Mouse (Mus musculus) telencephalon, adult 2 months (tissue): ENCODE measurements around the gene Dazap2.
"Not testable (repeated sequence)": the region's sequence is repeated elsewhere in the genome, so short reads cannot be mapped to it uniquely, and the experiment has no call there.

Source experiments
- DNase-seq: peaks from one replicate; pipeline ENCODE4 v3.0.0-alpha.2; 2011; ENCODE audit warnings: low read depth, low spot score

The Dazap2 gene

DNA sequence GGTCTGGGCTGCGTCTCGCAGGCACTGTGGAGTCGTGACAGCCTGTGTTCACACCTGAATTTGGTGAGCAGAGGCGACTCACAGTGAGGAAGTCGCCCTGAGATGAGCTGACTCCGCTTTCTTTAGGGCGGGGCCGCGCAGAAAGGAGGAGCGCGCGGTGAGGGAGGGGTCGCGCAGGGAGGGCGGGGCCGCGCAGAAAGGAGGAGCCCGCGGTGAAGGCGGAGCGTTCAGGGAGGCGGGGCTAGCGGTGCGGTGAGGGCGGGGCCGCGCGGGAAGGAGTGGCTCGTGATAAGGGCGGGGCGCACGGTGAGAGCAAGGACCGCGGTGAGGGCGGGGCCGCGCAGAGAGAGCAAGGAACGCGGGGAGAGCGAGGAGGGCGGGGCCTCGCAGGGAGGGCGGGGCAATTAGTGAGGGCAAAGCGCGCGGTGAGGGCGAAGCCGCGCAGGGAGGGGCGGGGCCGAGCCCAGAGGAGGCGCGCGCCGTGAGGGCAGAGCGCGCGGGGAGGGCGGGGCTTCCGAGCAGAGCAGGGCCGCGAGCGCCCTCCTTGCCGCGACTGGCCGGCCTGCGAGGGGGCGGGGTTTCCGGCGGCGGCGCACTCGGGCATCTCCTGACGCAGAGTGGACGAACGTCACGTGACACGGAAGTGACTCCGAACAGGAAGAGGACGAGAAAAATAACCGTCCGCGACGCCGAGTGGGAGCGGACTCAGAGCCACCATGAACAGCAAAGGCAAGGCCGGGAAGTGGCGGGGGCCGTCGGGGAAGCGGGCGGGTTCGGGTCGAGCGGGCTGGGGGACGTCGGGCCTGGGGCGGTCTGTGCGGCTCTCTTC lies at the start of gene Dazap2:
Dazap2 (plus strand) TSS at position 354 of the 829 bp plus-strand sequence.
- DNase-seq, result peak; percentile 96

DNA sequence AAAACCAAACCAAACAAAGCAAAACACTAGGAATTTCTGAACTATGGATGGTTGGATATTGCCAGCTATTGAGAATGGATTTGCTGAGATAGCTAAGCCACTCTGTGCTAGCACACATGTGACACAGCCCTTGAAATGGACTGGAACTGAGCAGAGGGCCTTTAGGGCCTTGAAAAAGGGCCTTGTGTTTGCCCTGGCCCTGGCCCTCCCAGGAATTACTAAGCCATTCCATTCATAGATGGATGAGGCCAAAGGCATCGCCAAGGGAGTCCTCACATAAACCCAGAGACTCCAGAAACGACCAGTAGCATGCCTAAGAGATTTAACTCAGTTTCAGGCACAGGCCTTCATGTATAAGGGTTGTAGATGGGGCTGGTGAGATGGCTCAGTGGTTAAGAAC lies 48.6 kb upstream of the Dazap2 start:
- no peak for DNase-seq

DNA sequence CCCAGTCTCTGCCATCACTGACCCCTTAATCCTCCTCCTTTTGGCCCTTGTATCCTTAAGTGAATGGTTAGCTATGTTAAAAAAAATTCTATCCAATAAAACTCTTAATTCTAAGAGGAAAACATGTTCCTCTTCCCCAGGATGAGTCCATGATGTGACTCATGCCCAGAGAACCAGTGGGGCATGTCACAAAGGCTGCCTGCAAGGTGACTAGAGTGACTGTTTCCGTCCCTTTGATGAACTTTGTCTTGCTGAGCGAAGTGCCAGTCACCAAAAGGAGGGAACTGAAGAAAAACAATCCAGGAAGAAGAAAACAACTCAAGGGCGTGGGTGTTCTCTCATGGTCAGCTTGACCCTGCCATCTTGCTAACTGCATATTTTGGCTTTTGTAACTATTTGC lies 45.9 kb upstream of the Dazap2 start:
- no peak for DNase-seq

DNA sequence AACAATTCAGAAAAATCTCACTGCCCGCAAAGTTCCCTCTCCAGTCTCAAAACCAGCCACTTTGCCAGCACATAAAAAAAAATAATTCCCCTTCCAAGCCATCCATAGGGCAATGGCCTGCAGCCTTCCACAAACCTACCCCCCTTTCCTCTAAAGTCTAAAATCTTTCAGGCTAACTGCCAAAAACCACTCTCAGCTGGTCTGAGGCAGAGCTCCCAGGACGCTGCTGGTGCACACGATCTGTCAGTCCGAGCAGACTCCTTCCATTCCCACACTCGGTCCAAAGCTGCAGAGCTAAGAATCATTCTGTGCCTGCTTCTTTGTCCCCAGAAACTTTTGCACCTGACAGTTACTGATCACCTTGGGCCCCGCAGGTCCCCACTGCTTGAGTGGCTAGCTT lies 41.2 kb upstream of the Dazap2 start:
- DNase-seq, result no peak

DNA sequence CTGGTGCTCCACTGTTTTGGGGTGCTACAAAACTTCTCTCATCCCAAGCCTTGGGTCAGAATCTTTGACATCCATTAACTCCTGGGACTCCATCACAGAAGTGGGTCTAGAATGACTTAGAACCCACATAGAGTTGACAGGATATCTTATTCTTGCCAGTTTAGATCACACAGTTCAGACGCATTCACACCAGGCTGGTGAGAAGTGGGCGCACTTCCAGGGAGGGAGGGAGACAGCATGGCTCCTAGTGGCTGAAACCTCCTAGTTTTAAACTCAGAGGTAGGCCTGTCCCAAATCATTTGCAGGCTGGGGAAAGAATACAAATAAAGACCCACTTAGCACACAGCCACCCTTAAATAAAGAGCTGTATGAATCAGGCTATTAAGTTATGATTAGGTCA lies 40.8 kb upstream of the Dazap2 start:
- DNase-seq, result no peak

DNA sequence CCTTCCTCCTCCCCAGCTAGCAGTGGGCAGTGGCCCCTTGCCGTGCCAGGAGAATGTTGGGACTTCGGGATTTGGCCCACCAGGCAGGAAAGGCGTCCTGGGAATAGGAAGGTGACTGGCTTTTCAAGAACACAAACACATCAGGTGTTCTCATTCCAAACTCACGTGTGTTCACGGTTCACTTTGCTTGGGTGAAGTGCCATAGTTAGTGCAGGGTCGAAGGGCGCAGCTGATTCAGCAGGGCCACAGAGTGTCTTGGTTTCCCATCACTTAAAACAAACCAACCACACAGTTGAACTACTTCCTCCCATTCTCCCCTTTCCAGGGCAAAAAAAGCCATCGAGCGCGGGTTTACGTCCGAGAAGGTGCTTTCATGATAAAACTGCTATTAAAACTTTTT lies 39.8 kb upstream of the Dazap2 start:
- no peak for DNase-seq

DNA sequence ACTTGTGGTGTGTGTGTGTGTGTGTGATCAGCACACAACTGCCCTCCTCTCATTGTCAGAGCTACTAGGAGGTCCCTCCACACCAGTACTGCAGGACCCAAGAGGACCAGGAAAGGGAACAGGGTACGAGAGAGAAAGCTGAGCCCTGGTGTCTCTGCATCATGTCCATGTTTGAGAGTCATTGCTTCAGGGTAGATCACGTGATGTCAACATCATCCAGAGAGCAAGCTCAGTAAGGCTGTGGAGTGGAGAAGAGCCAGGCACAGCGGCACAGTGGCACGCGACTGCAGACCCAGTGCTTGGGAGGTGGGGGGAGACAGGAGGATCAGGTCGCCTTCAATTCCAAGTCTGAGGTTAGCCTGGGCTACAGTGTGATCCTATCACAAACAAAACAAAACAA lies 38.8 kb upstream of the Dazap2 start:
- DNase-seq, result no peak

DNA sequence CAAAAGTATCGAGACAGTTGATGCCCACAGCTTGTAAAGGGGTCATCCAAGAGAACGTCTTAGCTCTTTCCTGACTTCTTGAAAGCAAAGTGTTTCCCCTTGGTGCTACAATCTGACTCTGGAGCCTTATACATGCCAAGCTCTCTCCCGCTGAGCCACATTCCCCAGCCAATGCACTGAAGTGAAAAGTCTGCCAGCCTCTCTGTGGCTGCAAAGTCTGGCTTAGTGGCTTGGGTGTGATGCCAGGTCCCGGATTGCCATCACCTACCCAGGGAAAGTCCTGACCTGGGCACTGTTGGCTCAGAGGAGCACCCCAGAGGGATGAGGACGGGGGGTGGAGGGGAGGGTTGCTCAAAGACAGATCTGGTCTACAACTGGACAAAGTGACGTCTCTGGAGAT lies 38.3 kb upstream of the Dazap2 start:
- no peak for DNase-seq

DNA sequence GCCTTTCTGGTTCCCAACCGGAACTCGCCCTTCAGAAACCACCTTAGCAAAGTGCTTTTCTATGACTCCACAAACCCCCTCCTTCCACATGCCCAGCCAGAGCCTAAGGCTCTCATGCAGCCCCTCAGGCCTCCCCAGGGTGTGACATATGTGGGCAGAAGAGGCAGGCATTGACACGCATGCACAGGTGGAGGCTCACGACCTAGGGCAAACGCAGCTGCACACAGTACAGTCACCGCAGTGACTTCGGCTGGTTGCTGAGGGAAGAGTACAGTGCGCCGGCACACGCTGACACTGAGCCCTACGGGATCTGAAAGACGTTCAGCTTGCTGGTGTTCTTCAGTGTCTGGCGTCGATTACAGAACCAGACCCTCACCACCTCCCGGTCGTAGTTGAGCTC lies 37.2 kb upstream of the Dazap2 start:
- no peak for DNase-seq

DNA sequence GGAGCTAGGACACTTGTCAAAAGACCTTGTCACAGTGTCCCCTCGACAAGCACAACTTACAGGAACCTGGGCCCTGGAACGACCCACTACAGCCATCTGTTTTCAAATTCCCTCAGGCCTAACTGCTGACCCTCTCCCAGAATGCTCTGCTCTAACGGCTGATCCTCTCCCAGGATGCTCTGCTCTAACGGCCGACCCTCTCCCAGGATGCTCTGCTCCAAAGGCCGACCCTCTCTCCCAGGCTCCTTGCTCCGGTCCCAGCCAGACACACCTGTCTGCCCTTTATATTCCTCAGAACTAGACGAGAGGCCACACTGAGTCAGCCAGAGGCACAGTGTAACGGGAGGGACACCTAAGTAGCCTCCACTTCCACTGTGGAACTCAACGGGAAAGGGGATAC lies 35.0 kb upstream of the Dazap2 start:
- DNase-seq, result no peak

DNA sequence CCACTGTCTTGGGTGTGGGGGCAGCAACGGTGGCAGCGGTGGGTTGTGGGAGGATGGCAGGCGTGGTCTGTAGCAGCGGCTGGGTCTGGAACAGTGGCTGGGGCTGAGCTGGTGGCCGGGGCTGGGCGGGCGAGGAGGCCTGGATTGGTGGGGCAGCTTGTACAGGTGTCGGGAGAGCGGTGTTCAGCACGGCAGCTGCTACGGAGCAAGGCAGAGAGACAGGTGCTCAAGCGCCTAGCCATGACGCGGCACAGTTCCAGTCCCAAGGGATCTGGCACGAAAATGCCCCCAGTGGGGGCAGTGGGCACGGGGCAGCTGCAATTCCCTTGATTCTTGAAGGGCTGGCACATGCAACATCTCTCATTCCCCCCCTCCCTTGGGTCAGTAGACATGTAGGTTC lies 29.2 kb upstream of the Dazap2 start:
- no peak for DNase-seq

DNA sequence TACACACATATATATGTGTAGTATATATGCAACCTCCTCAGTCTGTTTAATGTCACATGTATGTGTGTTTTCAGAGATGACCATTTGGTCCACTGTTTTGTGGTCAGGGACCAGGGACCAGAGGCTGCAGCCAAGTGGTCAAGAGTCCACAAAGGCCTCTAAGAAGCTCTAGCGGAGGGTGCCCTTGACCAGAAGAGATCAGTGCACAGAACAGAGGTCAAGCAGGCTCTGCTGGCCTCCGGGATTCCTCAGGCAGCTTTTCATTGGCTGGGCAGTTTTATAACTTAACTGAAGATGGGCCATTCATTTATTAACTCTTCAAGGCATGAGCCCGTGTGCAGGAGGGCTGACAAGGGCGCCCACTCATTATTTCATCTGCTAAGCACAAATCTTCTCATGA lies 28.0 kb upstream of the Dazap2 start:
- DNase-seq, result no peak

DNA sequence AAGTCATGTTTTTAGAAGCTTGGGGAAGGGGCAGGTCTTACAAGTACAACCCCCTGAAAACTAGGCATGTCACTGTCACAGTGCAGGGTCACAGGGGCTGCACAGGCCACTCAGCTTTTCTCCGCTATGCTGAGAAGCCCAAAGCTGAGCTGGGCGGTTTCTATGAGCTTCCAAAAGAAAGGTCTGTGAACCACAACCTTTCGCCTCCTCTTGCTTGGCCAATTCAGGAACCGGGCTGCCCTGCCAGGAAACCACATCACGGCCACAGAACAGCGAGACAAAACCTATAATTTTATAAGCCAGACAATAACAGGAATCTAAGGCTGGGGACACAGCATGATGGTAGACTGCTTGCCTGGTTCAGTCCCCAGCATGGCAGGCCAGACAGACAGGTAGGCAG lies 26.9 kb upstream of the Dazap2 start:
- DNase-seq, result no peak

DNA sequence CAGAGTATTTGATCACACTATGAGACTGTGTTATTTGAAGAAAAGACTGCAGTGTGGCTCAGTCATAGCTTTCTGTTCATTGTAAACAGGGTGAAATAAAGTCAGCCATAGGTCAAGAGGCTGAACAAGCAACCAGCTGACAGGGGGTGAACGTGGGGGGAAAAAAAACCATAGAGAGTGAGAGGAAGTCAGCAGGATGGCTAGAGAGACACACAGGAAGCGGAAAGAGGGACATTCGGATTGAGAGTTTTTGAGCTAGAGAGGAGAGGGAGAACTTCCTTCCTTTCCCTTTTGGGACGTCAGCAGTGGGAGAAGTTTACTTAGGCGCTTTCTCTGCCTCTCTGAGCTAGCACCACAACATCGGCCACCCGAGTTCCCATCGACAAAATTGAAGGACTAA lies 24.7 kb upstream of the Dazap2 start:
- no peak for DNase-seq

DNA sequence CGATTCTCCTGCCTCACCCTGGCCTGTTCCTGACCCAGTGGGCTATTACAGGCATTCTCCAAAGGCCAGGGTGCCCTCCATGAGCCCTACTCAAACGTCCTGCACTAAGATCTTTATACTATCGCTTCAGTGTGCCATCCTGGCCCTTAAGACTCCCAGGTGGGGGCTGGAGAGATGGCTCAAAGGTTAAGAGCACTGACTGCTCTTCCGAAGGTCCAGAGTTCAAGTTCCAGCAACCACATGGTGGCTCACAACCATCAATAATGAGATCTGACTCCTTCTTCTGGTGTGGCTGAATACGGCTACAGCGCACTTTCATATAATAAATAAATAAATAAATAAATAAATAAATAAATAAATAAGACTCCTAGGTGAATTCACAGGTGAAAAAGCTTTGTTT lies 22.3 kb upstream of the Dazap2 start:
- no peak for DNase-seq

DNA sequence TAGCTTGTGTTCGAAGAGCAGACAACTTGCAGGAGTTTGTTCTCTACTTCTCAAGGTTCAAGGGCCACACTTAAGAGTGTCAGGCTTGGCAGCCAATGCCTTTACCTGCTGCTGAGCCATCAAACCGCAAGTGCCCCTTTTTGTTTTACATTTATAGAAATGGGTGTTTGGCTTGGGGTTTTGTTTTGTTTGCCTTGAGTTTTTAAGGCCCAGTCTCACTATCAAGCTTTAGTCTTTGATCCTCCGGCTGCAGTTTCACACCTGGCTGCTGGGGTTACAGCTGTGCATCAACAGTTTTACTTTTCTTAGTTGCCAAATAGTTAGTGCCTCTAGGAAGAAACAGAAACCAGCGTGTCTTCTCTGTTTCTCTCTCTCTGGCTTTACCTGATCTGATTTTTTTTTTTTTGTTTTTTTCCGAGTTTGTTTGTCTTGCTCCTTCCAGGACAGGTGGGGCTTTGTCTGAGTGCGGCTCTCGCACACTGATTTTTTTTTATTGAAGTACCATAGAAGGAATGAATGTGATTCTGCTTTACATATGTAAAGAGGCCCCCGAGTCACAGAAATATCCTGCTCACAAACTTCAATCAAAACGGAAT lies 16.8 kb upstream of the Dazap2 start:
- no peak for DNase-seq

DNA sequence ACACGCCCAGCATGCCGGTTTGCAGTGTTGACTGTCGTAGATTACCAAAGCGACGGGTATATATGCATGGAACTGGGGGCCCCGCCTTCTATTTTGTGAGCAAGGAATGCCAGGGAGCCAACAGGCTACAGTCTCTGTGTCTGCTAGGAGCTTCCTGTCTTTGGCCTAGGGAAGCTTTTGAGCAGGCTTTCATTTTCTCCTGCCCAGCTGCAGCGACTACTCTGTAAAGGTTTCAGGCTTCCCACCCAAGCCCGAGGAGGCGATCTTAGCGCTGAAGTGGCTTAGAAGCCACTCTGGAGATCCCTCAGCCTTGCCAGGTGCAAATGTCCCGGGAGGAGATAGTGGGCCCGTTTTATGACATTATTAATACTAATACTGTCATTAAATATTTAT lies 16.3 kb upstream of the Dazap2 start:
- DNase-seq, result no peak

DNA sequence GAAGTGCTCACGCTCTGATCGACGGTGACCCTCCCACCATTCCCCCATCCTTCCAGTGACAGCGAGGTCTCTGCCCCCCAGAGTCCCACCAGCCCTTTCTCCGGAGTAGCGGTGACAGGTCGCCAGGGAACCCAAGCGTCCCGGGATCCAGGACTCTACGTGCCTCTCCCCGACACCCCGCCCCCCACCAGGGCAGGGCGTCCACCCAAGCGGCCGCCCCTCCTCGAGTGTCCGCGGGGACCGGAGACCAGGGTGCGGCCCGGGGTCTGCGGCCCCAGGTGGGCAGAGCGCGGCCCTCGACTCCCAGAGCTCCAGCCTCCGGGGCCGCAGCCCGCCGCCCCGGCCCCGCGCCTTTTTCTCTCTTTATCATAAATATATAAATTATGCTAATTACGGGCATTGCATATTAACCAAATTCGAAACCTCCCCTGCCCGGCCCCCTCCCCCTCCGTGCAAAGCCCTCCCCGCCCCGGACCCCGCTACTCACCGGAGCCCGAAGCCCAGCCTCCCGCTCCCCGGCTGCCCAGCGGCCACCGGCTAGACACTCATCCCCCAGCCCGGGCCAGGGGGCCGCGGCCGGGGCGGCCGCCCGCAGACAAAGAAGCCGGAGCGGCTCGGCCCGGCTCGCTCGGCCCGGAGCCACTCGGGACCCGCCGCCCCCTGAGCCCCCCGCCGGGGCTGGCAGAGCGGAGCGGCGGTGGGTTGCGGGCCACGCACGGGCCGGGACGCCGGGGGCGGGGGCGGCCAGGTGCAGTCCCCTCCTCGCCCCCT lies 15.7 kb upstream of the Dazap2 start, which contains the start of gene Pou6f1:
Pou6f1 (minus strand) TSS at position 709 of the 771 bp plus-strand sequence.
- no peak for DNase-seq

DNA sequence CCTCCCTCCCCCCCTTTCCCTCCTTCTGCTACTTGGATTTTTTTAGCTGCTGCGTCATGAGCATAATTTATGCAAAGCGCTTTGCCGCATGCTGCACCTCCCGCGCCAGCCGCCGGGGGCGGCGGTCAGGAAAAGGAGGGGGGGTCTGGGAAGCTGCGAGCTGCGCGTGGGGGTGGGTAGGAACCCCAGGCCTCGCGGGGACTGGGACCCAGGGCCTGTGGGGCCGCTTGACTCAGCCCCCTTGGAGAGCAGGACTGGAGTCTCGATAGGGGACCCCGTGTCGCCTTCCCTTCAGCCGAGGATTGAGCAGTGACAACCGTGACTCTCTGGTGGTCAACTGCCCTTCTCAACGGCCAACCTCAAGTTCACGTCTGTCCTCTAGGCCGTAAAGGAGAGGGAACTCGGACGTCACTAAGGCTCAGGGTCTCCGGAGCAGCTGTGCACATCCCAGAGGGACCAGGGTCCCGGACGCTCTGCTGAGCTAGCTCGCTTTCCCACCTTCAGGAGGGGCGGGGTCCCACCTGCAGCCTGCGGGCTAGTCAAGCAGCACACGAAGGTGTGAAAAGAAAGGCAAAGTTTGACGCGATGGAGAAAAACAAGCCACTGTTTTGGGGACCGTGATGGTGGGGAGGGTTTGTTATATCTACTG lies 15.0 kb upstream of the Dazap2 start:
- peak; percentile 73 for DNase-seq

DNA sequence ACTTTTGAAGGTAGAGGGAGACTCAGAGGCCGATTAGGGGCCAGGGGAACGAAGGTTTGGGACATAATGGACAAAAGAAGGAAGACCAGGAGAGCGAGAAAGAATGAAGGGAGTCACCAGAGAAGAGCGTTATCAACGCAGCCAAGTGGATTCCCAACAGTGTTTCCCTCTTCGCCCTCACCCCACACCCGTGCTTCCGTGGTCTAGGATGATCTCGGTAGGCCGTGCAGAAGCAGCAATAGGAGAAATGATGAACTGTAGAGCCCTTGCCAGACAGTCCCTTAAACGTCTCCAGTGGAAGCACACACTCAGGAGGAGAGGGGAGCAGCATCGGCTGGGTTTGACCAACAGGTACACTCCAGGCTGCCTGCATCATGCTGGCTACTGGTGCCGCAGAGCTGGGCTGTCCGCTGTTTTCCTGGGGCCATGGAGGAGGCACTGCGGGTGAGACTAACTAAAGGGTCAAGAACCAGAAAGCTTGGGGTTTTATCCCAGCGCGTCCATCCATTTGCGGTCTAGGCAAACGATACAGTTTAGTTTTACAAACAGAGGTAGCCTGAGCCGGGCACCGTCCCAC lies 14.4 kb upstream of the Dazap2 start:
- DNase-seq, result no peak

DNA sequence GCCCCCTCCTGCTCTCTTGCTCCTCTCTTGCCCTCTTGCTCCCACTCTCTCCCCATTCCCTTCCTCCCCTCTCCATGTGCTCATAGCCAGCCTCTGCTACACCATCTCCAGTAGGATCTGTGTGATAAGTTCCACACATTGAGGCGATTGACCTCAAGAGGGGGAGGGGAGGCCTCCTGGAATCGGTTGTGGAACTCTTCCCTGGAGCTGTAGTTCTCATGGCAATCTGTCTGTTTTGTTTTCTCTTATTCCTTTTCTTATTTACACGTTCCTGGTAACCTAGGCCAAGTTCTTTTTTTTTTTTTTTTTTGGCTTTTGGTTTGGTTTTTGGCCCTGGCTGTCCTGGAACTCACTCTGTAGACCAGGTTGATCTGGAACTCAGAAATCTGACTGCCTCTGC lies 13.5 kb upstream of the Dazap2 start:
- no peak for DNase-seq

DNA sequence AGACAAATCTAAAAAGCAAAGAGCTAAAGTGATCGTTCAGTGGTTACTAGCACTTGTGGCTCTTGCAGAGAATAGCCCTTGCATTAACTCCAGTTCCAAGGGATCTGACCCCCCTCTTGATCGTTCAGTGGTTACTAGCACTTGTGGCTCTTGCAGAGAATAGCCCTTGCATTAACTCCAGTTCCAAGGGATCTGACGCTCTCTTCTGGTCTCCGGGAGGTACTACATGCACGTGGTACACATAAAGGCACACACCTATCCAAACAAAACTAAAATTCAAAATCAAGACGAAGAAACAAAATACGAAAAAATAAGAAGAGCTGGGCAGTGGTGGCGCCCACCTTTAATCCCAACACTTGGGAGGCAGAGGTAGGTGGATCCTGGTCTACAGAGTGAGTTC lies 8.5 kb upstream of the Dazap2 start:
- not testable (repeated sequence) for DNase-seq
